Mouse (Mus musculus): ENCODE measurements around the gene Stard3nl.

- TF ChIP-seq CTCF (IDR thresholded peaks at IDR 0.05; ENCODE audit: low read depth) (no peak), EP300 (IDR thresholded peaks at IDR 0.05; ENCODE audit: low read depth) (no peak)
Observed at GRCm38 (mm10) chr13:19424563-19424962, 29.0 kb upstream of the Stard3nl start.

Data from liver, embryonic 14.5 days (tissue).